Mouse (Mus musculus): ENCODE data around the gene Cfap20.

Cfap20 gene

GRCm38 (mm10) chr8:95374429-95374828 lies 60.2 kb downstream of the Cfap20 start:
- DNase-seq (ENCODE audit: low read depth, low spot score), result no peak

DNA sequence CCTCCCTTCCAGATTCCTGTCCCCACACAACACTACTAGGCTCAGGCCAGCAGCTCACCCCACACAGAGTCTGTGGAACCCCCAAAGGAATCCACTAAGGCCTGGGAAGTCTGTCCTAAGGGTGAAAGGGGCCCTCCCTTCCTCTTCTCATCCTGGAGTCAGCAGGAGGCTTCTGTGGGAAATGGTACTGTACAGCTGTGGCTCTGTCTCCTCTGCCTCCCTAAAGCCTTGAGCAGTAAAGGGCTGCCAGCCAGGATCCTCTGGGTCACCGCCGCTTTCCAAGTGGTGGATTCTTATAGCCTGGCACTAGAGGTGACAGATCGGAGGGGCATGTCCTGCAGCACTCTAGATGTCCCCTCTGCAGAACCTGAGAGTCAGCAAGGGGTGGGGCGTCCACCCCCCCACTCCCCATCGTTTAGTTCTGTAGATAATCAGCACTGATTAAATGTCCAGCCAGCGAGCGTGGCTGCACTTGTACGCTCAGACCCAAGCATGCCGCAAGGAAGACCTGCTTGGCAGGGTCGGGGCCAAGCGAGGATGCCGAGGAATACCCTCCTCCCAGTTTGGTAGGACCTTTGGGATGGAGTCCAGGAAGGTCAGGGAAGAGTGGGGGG lies 61.2 kb downstream of the Cfap20 start:
- no peak for DNase-seq (ENCODE audit: low read depth, low spot score)
